Mouse (Mus musculus): ENCODE results near the gene Ralgps1. TPM values are rescaled to one million over a fixed set of nuclear protein-coding genes. Genes with fewer than 3 reads are reported as not detected.

Ralgps1 gene
- polyA plus RNA-seq, 1 experiment, result not detected

DNA sequence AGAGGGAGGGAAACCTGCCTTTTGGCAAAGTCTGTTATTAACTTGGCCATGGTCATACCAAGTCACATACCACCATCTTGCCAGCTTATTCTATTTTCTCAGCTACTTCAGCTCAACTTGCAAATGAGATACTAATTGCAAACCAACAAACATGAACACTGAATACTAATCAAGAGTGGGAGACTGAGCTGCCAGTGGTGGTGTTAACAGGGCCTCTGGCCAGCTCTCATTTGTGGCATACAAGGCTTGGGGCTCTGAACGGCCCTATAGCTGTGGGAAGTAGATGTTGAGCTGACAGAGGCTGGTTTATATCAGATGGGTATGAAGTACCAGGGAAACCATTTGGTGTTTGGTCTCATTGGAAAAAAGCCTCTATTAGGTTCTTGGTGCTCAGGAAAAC is 104.2 kb downstream of the Ralgps1 start:
- H3K4me3 ChIP-seq (replicated peaks), result no peak overlapping the region
- H3K4me1 ChIP-seq (ENCODE audit: control insufficient read depth), result no peaks in the 10 kb centered on the region
- no peaks in the 10 kb centered on the region for H3K36me3 ChIP-seq (ENCODE audit: control insufficient read depth)
- no peak for TF ChIP-seq TAL1 (IDR thresholded peaks at IDR 0.05; ENCODE audit: low read length)
- TF ChIP-seq GATA1 (IDR thresholded peaks at IDR 0.05; ENCODE audit: low read length), result no peak
- H3K27me3 ChIP-seq (ENCODE audit: control insufficient read depth), result no peaks in the 10 kb centered on the region
- no peaks in the 10 kb centered on the region for H3K9me3 ChIP-seq (ENCODE audit: control insufficient read depth, low read length)

DNA sequence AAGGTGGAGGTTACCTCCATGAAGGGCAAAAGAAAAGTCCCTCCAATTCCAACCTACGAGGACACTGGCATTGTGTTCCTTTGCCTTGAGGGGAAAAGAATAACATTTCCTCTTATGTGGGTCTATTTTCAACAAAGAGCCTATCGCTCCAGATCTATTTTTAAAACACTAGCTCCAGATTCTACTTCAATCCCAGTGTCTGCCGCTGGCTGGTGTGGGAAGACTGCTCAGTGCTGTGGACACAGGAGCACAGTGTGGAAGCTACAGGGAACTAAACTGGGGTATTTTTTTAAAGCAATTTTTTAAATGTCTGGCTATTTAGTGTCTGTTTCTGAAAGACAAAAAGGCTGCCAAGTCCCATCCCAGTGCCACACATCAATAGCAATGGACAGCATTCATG is 105.5 kb downstream of the Ralgps1 start:
- Histone ChIP-seq H3K9me3 (ENCODE audit: control insufficient read depth, low read length) (no peaks in the 10 kb centered on the region), H3K27me3 (ENCODE audit: control insufficient read depth) (no peaks in the 10 kb centered on the region), H3K36me3 (ENCODE audit: control insufficient read depth) (no peaks in the 10 kb centered on the region), H3K4me1 (ENCODE audit: control insufficient read depth) (no peaks in the 10 kb centered on the region), H3K4me3 (replicated peaks) (no peak overlapping the region)
- no peak for TF ChIP-seq TAL1 (IDR thresholded peaks at IDR 0.05; ENCODE audit: low read length)
- no peak for TF ChIP-seq GATA1 (IDR thresholded peaks at IDR 0.05; ENCODE audit: low read length)

- TF ChIP-seq GATA1 (IDR thresholded peaks at IDR 0.05; ENCODE audit: low read length) (no peak), TAL1 (IDR thresholded peaks at IDR 0.05; ENCODE audit: low read length) (no peak)
- peaks cover 13% of the 10 kb centered on the region for H3K4me1 ChIP-seq (ENCODE audit: control insufficient read depth)
- H3K36me3 ChIP-seq (ENCODE audit: control insufficient read depth), result no peaks in the 10 kb centered on the region
- H3K4me3 ChIP-seq (replicated peaks), result no peak overlapping the region
- no peaks in the 10 kb centered on the region for H3K9me3 ChIP-seq (ENCODE audit: control insufficient read depth, low read length)
- no peaks in the 10 kb centered on the region for H3K27me3 ChIP-seq (ENCODE audit: control insufficient read depth)
Measured at GRCm38 (mm10) chr2:33261475-33261874, 109.8 kb downstream of the Ralgps1 start.

DNA sequence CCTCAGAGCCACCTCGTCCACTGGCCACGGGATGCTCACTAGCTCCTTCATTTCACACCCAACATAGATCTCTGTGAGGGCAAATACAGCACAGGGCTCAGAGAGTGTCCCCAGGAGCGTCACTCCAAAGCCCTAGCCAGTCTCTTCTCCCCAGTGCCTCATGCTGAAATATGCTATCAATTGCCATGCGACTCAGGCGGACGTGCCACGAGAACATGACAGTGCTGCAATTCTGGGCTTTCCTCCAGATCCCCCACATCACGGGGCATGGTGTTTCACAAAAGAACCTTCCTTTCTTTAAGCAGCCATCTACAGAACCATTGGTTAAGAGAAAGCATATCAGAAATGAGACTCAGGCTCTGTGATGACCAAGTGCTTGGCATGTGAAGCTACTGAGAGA is 110.5 kb downstream of the Ralgps1 start:
- peaks cover 15% of the 10 kb centered on the region for H3K4me1 ChIP-seq (ENCODE audit: control insufficient read depth)
- H3K36me3 ChIP-seq (ENCODE audit: control insufficient read depth), result no peaks in the 10 kb centered on the region
- no peak overlapping the region for H3K4me3 ChIP-seq (replicated peaks)
- H3K9me3 ChIP-seq (ENCODE audit: control insufficient read depth, low read length), result no peaks in the 10 kb centered on the region
- H3K27me3 ChIP-seq (ENCODE audit: control insufficient read depth), result no peaks in the 10 kb centered on the region
- TF ChIP-seq GATA1 (IDR thresholded peaks at IDR 0.05; ENCODE audit: low read length) (no peak), TAL1 (IDR thresholded peaks at IDR 0.05; ENCODE audit: low read length) (no peak)

GRCm38 (mm10) chr2:33256769-33257537 is 114.3 kb downstream of the Ralgps1 start:
- Histone ChIP-seq H3K9me3 (ENCODE audit: control insufficient read depth, low read length) (no peaks in the 10 kb centered on the region), H3K4me3 (replicated peaks) (no peak overlapping the region), H3K36me3 (ENCODE audit: control insufficient read depth) (no peaks in the 10 kb centered on the region), H3K27me3 (ENCODE audit: control insufficient read depth) (no peaks in the 10 kb centered on the region), H3K4me1 (ENCODE audit: control insufficient read depth) (peaks cover 26% of the 10 kb centered on the region)
- no peak for TF ChIP-seq GATA1 (IDR thresholded peaks at IDR 0.05; ENCODE audit: low read length)
- TF ChIP-seq TAL1 (IDR thresholded peaks at IDR 0.05; ENCODE audit: low read length), result no peak

DNA sequence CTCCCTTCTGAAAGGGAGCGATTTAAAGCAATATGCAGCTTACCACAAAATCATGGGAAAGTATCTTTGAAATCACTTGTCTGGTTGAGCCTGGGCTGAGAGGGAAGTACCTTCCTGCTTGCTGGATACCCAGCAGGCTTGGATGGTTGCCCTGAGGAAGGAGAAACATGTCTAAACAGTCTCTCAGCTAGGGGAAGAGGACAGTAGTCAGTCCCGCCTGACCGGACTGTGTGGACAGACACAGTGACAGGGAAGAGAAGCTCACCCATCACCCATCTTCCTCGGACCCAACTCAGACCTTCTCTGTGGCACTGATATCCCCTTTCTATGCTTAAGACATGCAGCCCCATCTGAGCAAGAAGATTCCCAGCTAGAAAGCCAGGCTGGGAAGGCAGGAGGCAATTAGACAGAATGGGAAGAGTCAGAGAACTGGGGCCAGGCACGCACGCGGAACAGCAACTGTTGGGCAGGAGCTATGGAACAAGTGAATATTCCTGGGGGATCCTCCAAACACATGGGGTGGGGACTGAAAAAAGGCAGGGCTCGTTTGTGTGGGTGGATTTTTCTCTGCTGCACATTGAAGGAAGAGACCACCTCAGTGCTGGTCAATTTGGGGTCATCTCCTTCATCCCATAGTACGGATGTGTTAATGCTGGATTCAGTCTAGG is 116.8 kb downstream of the Ralgps1 start:
- TF ChIP-seq GATA1 (IDR thresholded peaks at IDR 0.05; ENCODE audit: low read length), result no peak
- TF ChIP-seq TAL1 (IDR thresholded peaks at IDR 0.05; ENCODE audit: low read length), result no peak
- Histone ChIP-seq H3K9me3 (ENCODE audit: control insufficient read depth, low read length) (no peaks in the 10 kb centered on the region), H3K27me3 (ENCODE audit: control insufficient read depth) (no peaks in the 10 kb centered on the region), H3K4me1 (ENCODE audit: control insufficient read depth) (peaks cover 26% of the 10 kb centered on the region), H3K4me3 (replicated peaks) (no peak overlapping the region), H3K36me3 (ENCODE audit: control insufficient read depth) (no peaks in the 10 kb centered on the region)

DNA sequence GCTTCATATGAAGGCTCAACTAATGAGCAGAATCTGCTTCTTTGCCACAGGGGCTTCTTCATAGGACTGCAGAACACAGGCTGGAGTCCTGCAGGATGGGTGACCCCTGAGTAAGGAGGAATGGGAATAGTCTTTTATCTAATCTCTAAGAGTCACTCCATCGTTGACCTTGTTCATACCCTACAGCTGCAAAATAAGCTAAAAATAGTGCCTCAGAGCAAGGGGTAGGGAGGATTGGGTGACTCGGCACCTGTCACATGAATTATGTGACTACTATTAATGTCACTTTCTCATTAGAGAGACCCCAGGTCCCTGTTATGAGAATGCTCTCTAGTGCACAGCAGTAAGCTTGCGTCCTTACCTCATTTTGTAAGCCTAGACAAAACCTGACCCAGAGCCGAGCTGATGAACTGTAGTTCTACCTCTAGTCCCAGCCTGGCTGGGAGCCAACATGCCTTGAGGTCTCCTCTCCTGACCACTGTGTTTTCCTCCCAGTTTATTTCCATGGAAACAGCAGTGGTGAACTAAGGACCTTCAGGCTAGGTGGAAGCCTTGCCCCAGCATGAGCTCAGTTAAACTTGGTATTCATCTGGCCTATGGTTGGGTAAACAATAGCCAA is 117.6 kb downstream of the Ralgps1 start:
- H3K36me3 ChIP-seq (ENCODE audit: control insufficient read depth), result no peaks in the 10 kb centered on the region
- H3K27me3 ChIP-seq (ENCODE audit: control insufficient read depth), result no peaks in the 10 kb centered on the region
- H3K9me3 ChIP-seq (ENCODE audit: control insufficient read depth, low read length), result no peaks in the 10 kb centered on the region
- H3K4me1 ChIP-seq (ENCODE audit: control insufficient read depth), result peaks cover 26% of the 10 kb centered on the region
- H3K4me3 ChIP-seq (replicated peaks), result no peak overlapping the region
- no peak for TF ChIP-seq GATA1 (IDR thresholded peaks at IDR 0.05; ENCODE audit: low read length)
- no peak for TF ChIP-seq TAL1 (IDR thresholded peaks at IDR 0.05; ENCODE audit: low read length)

- peaks cover 30% of the 10 kb centered on the region for H3K4me1 ChIP-seq (ENCODE audit: control insufficient read depth)
- TF ChIP-seq TAL1 (IDR thresholded peaks at IDR 0.05; ENCODE audit: low read length) (no peak), GATA1 (IDR thresholded peaks at IDR 0.05; ENCODE audit: low read length) (no peak)
- no peaks in the 10 kb centered on the region for H3K36me3 ChIP-seq (ENCODE audit: control insufficient read depth)
- H3K4me3 ChIP-seq (replicated peaks), result no peak overlapping the region
- no peaks in the 10 kb centered on the region for H3K9me3 ChIP-seq (ENCODE audit: control insufficient read depth, low read length)
- H3K27me3 ChIP-seq (ENCODE audit: control insufficient read depth), result no peaks in the 10 kb centered on the region
Measured at GRCm38 (mm10) chr2:33252751-33253150, 118.5 kb downstream of the Ralgps1 start.

DNA sequence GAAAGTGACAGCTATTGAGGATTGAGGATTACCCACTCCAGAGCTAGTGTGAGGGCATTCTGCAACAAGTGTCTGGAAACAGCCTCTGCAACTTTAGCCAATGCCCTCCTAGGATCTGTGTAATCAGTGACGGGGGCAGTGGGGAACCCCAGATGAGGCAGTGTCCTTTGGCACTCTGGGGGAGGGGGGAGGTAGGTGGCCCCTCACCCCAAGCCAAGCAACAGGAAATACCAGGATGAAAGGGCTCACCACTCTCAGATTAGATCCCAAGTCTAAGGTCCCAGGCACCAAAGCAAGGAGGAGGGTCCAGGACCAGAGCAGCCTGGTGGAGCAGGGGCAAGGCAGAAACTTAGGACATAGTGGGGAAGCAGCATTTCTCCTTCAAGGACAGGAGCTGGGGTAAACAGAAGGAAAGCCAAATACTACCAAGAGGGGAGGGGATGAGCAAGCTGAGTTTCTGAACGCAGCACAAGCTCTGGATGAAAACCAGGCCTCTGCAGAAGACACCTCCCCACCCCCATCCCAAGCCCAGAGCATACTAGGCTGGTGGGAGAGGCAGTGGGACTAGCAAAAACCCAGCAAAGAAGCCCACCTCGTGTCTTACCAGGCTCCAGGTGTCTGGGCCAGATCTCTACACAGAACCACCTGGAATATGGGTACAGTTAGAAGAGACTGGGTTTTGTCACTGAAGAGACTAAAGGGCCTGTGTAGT is 121.2 kb downstream of the Ralgps1 start:
- no peak overlapping the region for H3K4me3 ChIP-seq (replicated peaks)
- H3K9me3 ChIP-seq (ENCODE audit: control insufficient read depth, low read length), result no peaks in the 10 kb centered on the region
- no peaks in the 10 kb centered on the region for H3K27me3 ChIP-seq (ENCODE audit: control insufficient read depth)
- no peaks in the 10 kb centered on the region for H3K36me3 ChIP-seq (ENCODE audit: control insufficient read depth)
- peaks cover 12% of the 10 kb centered on the region for H3K4me1 ChIP-seq (ENCODE audit: control insufficient read depth)
- TF ChIP-seq TAL1 (IDR thresholded peaks at IDR 0.05; ENCODE audit: low read length) (no peak), GATA1 (IDR thresholded peaks at IDR 0.05; ENCODE audit: low read length) (no peak)
